Mouse (Mus musculus): ENCODE data around the gene Gm11444. TPM values are rescaled to one million over a fixed set of nuclear protein-coding genes. Genes with fewer than 3 reads are reported as not detected.
A peak's percentile ranks its signal among the peaks of the same experiment; 100 is the strongest.

The Gm11444 gene
- polyA plus RNA-seq, 1 experiment = not detected

DNA sequence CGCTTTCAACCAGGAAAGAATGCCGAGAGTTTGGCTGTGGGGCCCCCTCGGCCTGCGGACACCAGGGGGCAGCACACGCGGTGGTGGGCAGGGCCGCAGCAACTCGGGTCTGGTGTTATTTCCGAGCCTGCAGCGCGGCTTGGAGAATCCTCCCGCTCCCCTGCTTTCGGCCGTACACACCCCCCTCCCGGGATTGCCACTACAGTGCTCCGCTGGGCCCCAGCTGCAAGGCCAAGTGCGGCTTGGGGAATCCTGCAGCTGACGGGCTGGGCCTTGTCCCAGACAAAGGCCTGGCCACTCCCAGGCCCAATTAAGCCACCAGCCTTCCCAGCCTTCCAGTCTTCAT lies 6.8 kb downstream of the Gm11444 start:
- TF ChIP-seq CTCF (IDR thresholded peaks at IDR 0.05; ENCODE audit: borderline replicate concordance, insufficient read depth, low read length) (peak; percentile 64), POLR2A (IDR thresholded peaks at IDR 0.05; ENCODE audit: low read depth, low read length) (peak; percentile 26)
- no peaks in the 10 kb centered on the region; the same call in 1 of the 2 replicates for H3K4me1 ChIP-seq (ENCODE audit: control insufficient read depth, insufficient read depth, low read length)
- no peak overlapping the region for H3K27ac ChIP-seq (ENCODE audit: insufficient read depth, low read length)
- H3K4me3 ChIP-seq (ENCODE audit: insufficient read depth, low read length) = no peak overlapping the region

DNA sequence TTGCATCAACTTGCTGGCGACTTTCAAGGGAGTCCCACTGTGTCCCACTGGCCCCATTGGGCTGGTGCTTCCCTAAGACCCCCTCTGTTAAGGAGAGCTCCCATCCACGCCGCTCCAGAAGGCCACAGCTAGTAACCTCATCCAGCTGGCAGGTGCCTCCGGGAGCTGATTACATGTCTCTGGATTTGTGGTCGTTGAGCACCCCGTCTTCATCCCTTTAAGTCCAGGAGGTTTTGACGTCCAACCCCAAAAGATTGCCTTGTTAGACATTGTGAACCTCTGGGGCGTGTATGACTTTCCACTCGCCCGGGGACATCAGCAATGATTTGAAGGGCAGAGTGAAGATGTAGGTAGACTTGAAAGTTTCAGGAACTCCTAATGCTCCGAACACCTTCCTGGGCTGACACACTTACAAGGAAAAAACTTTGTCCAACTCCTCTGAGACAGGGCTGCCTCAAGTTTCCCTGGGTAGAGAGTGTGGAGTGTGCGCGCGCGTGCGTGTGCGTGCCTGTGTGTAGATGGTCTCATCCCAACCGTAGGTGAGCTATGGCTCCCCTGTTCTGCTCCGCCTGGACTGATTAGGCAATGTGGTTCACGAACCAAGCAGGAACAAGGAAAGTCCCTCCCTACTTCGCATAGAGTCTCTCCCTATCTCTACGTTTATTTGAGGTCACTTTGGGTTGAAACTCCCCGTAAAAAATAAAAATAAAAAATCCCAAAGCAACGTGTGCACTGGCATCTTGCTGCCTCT lies 7.4 kb downstream of the Gm11444 start:
- no peak overlapping the region for H3K27ac ChIP-seq (ENCODE audit: insufficient read depth, low read length)
- no peak for TF ChIP-seq CTCF (IDR thresholded peaks at IDR 0.05; ENCODE audit: borderline replicate concordance, insufficient read depth, low read length)
- no peak for TF ChIP-seq POLR2A (IDR thresholded peaks at IDR 0.05; ENCODE audit: low read depth, low read length)
- H3K4me1 ChIP-seq (ENCODE audit: control insufficient read depth, insufficient read depth, low read length) = no peaks in the 10 kb centered on the region; the same call in 1 of the 2 replicates
- no peak overlapping the region for H3K4me3 ChIP-seq (ENCODE audit: insufficient read depth, low read length)

DNA sequence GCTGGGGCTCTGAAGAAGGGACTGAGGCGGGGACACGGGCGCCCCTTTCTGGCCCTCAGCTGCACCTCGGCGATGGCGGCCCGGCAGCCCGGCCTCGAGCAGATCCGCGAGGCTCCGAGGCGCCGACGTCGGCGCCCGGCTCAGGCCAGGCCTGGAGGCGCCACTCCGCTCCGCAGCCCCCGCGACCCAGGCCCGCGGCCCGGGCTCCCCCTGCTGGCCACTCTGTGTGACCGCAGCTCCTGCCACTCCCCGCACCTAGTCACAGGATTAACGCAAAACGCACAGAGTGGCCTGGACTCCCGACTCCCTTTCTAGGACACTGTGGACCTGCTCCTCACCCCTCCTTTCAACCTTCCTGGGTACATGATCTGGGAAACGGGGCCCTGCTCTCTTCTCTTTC lies 8.2 kb downstream of the Gm11444 start:
- H3K27ac ChIP-seq (ENCODE audit: insufficient read depth, low read length) = no peak overlapping the region
- TF ChIP-seq CTCF (IDR thresholded peaks at IDR 0.05; ENCODE audit: borderline replicate concordance, insufficient read depth, low read length) (peak; percentile 63), POLR2A (IDR thresholded peaks at IDR 0.05; ENCODE audit: low read depth, low read length) (no peak)
- no peak overlapping the region for H3K4me3 ChIP-seq (ENCODE audit: insufficient read depth, low read length)
- H3K4me1 ChIP-seq (ENCODE audit: control insufficient read depth, insufficient read depth, low read length) = no peaks in the 10 kb centered on the region; the same call in 1 of the 2 replicates

DNA sequence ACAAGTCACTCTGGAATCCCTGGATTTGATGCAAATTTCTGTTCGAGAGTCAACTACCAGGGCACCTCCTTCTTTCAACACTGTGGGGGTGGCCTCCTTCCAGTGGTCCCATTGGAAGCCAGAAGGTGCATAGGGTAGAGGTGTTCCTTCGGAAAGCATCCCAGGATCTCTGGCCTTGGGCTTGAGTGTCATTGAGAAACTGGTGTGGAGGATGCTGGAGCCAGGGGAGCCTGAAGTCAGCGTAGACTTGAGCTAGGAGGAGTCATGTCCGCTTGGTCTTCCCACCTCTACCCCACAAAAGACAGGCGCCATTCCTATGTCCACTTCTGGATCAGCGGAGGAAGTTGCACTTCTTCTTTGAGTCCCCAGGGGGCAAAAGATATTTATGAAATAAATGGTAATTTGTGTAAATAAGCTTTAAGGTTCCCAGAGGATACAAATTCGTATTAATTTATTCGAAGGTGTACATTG lies 8.9 kb downstream of the Gm11444 start:
- no peaks in the 10 kb centered on the region; the same call in 1 of the 2 replicates for H3K4me1 ChIP-seq (ENCODE audit: control insufficient read depth, insufficient read depth, low read length)
- no peak overlapping the region for H3K4me3 ChIP-seq (ENCODE audit: insufficient read depth, low read length)
- no peak overlapping the region for H3K27ac ChIP-seq (ENCODE audit: insufficient read depth, low read length)
- TF ChIP-seq CTCF (IDR thresholded peaks at IDR 0.05; ENCODE audit: borderline replicate concordance, insufficient read depth, low read length) = no peak
- no peak for TF ChIP-seq POLR2A (IDR thresholded peaks at IDR 0.05; ENCODE audit: low read depth, low read length)

DNA sequence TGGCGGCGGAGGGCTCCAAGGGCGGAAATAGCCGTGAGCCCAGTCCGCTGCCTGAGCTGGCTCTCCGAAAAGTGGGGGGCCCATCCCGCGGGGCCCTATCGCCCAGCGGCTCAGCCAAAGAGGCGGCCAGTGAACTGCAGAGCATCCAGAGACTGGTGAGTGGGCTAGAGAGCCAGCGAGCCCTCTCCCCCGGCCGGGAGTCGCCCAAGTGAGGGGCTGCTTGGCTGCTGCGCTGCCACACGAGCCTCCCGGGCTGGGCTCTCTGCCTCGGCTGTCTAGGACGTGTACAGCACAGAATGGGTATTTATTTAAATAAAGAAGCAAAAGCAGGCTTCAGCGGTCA lies 9.4 kb downstream of the Gm11444 start:
- TF ChIP-seq CTCF (IDR thresholded peaks at IDR 0.05; ENCODE audit: borderline replicate concordance, insufficient read depth, low read length) (no peak), POLR2A (IDR thresholded peaks at IDR 0.05; ENCODE audit: low read depth, low read length) (no peak)
- Histone ChIP-seq H3K4me3 (ENCODE audit: insufficient read depth, low read length) (no peak overlapping the region), H3K27ac (ENCODE audit: insufficient read depth, low read length) (no peak overlapping the region), H3K4me1 (ENCODE audit: control insufficient read depth, insufficient read depth, low read length) (no peaks in the 10 kb centered on the region; the same call in 1 of the 2 replicates)

DNA sequence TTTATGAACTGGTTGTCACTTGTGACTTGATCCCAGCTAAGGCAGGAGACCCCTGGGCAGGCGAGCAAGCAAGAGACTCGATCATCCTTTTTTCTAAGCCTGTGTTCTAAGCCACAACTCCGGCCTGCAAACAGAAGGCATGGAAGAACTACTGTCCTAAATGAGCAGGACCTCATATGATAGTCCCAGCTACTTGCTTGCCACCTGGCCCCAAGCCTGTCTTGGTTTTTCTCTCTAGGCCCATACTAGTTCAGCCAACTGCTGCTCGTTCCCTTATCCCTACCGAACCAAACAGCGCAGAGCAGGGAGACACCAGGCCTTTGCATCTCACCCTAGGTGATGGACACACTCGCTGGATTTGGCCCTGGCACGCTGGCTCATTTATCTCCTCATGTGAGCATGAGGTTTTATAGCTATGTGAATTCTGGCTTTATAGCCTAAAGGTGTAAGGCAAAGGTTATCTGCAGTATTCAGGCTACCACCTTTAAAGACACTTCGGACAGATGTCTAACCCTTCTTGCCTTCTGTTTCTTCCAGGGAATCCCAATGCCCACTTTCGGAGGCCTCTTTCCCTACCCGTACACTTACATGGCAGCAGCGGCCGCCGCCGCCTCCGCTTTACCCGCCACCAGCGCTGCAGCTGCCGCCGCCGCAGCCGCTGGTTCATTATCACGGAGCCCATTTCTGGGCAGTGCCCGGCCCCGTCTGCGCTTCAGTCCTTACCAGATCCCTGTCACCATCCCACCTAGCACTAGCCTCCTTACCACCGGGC lies 9.9 kb downstream of the Gm11444 start:
- H3K4me3 ChIP-seq (ENCODE audit: insufficient read depth, low read length) = no peak overlapping the region
- no peak for TF ChIP-seq CTCF (IDR thresholded peaks at IDR 0.05; ENCODE audit: borderline replicate concordance, insufficient read depth, low read length)
- TF ChIP-seq POLR2A (IDR thresholded peaks at IDR 0.05; ENCODE audit: low read depth, low read length) = no peak
- H3K4me1 ChIP-seq (ENCODE audit: control insufficient read depth, insufficient read depth, low read length) = no peaks in the 10 kb centered on the region; the same call in 1 of the 2 replicates
- no peak overlapping the region for H3K27ac ChIP-seq (ENCODE audit: insufficient read depth, low read length)

DNA sequence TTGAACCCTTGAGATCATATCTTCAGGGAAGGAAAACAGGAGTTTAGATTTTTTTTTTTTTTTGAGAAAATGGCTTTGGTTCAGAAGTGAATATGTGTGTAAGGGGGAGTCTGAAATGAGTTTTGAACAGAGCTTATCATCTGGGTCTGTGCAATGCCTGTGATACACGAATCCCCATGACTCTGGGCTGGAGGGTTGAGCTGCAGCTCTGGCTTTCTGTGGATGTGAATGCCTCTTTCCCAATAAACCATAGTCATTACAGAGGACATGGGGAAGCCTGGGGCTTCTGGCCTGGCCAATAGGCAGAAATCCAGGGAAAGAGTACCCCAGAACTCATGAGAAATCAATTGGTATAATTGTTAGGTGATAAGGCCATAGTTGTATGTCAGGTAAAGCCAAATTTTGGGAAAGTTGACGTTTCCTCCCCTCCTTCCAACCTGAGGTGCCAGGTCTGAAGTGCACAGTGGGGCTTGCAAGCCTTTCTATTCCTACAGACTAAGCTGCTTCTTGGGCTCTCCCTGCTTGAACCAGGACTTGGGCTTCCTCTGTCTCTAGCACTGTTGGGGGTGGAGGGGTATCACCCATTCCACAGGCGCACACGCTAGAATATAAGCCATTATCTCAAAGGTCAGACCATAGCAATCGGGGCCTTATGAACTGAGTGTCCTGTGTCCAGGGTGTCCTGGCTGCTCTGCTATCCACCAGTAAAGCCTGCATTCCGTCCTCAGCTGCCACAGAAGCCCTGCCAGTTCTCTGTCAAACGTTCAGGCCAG lies 10.7 kb downstream of the Gm11444 start:
- H3K4me3 ChIP-seq (ENCODE audit: insufficient read depth, low read length) = no peak overlapping the region
- H3K4me1 ChIP-seq (ENCODE audit: control insufficient read depth, insufficient read depth, low read length) = no peaks in the 10 kb centered on the region; the same call in 1 of the 2 replicates
- no peak overlapping the region for H3K27ac ChIP-seq (ENCODE audit: insufficient read depth, low read length)
- TF ChIP-seq POLR2A (IDR thresholded peaks at IDR 0.05; ENCODE audit: low read depth, low read length) = no peak
- no peak for TF ChIP-seq CTCF (IDR thresholded peaks at IDR 0.05; ENCODE audit: borderline replicate concordance, insufficient read depth, low read length)

DNA sequence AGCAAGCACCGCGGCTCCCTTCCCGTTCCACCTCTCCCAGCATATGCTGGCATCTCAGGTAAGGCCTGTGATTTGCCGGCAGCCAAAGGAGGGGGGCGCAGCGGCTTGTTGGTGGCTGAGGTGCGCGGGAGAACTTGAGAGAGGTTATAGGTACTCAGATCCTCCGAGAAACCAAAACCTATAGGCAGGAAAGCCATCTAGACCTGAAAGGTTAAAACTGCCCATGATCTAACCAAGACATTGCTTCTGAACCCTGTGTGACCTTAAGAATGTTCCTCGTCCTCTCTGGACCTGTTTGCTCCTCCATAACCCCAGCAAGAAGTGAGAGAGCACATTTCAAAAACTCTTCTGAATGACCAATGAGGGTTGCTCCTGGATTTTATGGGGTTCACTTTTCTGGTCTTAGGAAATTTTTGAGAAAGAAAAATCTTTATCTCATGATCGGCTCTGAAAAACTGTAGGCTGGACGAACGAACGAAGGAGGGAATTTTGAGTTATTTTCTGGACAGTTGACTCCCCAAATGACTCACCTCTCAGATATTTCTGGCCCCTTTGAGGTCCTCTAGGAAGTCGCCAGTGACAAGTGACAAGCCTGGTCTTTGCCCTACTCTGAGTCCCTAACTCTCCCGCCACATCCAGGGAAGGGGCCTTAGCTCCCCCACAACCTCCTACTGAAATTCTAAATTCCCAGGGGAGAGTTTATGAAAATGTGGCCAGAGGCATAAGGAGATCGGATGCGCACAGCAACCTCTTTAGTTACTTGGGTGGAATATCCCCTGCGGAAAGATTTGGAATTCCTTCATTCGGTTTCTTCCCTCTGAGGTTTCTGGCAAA lies 11.5 kb downstream of the Gm11444 start:
- no peak for TF ChIP-seq CTCF (IDR thresholded peaks at IDR 0.05; ENCODE audit: borderline replicate concordance, insufficient read depth, low read length)
- no peak for TF ChIP-seq POLR2A (IDR thresholded peaks at IDR 0.05; ENCODE audit: low read depth, low read length)
- H3K4me3 ChIP-seq (ENCODE audit: insufficient read depth, low read length) = peak overlapping the region; percentile 17; the same call in 1 of the 2 replicates
- peak overlapping the region; percentile 24 for H3K27ac ChIP-seq (ENCODE audit: insufficient read depth, low read length)
- no peaks in the 10 kb centered on the region; the same call in 1 of the 2 replicates for H3K4me1 ChIP-seq (ENCODE audit: control insufficient read depth, insufficient read depth, low read length)
